Comparison of ENCODE assay signal across 10 mouse cellular contexts in the genomic region with DNA sequence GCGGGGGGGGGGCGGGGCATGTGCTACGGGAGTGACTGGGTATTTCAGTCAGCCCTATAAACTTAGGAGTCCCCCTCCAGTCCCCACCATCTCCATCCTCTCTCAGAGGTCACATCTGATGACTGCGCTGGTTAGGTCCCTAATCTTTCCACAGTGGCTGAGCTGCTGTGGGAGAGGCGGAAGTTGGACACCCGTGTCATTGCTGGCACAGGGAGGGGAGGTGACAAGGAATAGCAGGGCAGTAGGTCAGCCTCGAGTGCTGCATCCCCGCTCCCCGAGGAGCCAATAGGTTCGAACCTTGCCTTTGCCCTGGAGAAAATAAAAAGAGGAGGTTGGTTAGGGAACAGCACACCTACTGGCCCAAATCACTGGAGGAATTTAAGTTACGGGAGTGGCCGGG. TPM values are rescaled to one million over a fixed set of nuclear protein-coding genes. Genes with fewer than 3 reads are reported as not detected.
DNase-seq lines count a peak whose midpoint lies in the region; ATAC-seq and TF ChIP-seq lines count a peak whose summit lies in the region.
"Had no signal": no experiment of that assay in that cellular context is flagged by ENCODE, and none has a peak within 500 bp of the region (broad histone marks: within the 10 kb centered on the region; RNA-seq: fewer than 3 reads in every experiment).

No protein-coding gene starts in this region.

- no peak for TF ChIP-seq EP300 in stomach, postnatal 0 days (optimal IDR thresholded peaks at IDR 0.05)

- WGBS in hindbrain, embryonic 12.5 days: 38% methylated on average over 12 of the region's 12 CpGs
- 37% methylated on average over 11 of the region's 12 CpGs for WGBS in hindbrain, embryonic 14.5 days
- 26% methylated on average over 12 of the region's 12 CpGs for WGBS in stomach, embryonic 16.5 days
- WGBS in stomach, postnatal 0 days: 31% methylated on average over 12 of the region's 12 CpGs
- 25% methylated on average over 12 of the region's 12 CpGs for WGBS in limb, embryonic 11.5 days

- no peak for DNase-seq in hindbrain, embryonic 14.5 days (ENCODE audit: low spot score)
- DNase-seq in stomach, postnatal 0 days (ENCODE audit: low spot score): no peak
- no peak for DNase-seq in limb, embryonic 11.5 days (ENCODE audit: low spot score)
- DNase-seq in adrenal gland, postnatal 36 days: no peak
- no peak for DNase-seq in c-Kit-positive CD71-positive TER-119-positive erythroid progenitor cells, embryonic 14.5 days (ENCODE audit: low spot score)
- DNase-seq: right cerebral cortex, postnatal 4 days; thymus, postnatal 36 days had no signal

- no peak for ATAC-seq in hindbrain, embryonic 12.5 days (ENCODE audit: low FRiP score)
- no peak for ATAC-seq in hindbrain, embryonic 14.5 days (ENCODE audit: low FRiP score)
- no peak for ATAC-seq in stomach, embryonic 16.5 days (ENCODE audit: insufficient read depth, low FRiP score)
- no peak for ATAC-seq in stomach, postnatal 0 days (ENCODE audit: low FRiP score, low TSS enrichment)
- no peak for ATAC-seq in limb, embryonic 11.5 days (ENCODE audit: insufficient number of reproducible peaks, low FRiP score, low TSS enrichment, low read depth)

- no peak overlapping the region for H3K27ac ChIP-seq in hindbrain, embryonic 12.5 days
- H3K27ac ChIP-seq in hindbrain, embryonic 14.5 days: no peak overlapping the region
- no peak overlapping the region; the same call in 1 of the 2 replicates for H3K27ac ChIP-seq in stomach, embryonic 16.5 days (ENCODE audit: low read length)
- H3K27ac ChIP-seq in stomach, postnatal 0 days (replicated peaks): no peak overlapping the region
- no peak overlapping the region for H3K27ac ChIP-seq in limb, embryonic 11.5 days (replicated peaks; ENCODE audit: low read depth, low read length)

- peak overlapping the region; percentile 15; the same call in 1 of the 2 replicates for H3K4me2 ChIP-seq in hindbrain, embryonic 12.5 days (replicated peaks)
- H3K4me2 ChIP-seq in hindbrain, embryonic 14.5 days (replicated peaks): no peak overlapping the region; the same call in 1 of the 2 replicates
- 0 out of 2 replicates have a peak overlapping the region, but pooled peaks have one; percentile 26 for H3K4me2 ChIP-seq in stomach, embryonic 16.5 days (ENCODE audit: low read depth, low read length)
- no peak overlapping the region for H3K4me2 ChIP-seq in stomach, postnatal 0 days (replicated peaks; ENCODE audit: low read depth)
- H3K4me2 ChIP-seq in limb, embryonic 11.5 days (ENCODE audit: low read depth, severe bottlenecking): no peak overlapping the region

- H3K9ac ChIP-seq in hindbrain, embryonic 12.5 days: no peak overlapping the region; the same call in 1 of the 2 replicates
- H3K9ac ChIP-seq in hindbrain, embryonic 14.5 days: no peak overlapping the region
- H3K9ac ChIP-seq in stomach, embryonic 16.5 days (ENCODE audit: low read length): no peak overlapping the region
- H3K9ac ChIP-seq in stomach, postnatal 0 days (ENCODE audit: low read length): no peak overlapping the region
- 0 out of 2 replicates have a peak overlapping the region, but pooled peaks have one; percentile 7 for H3K9ac ChIP-seq in limb, embryonic 11.5 days (ENCODE audit: low read length)

- H3K9me3 ChIP-seq in hindbrain, embryonic 12.5 days (replicated peaks): no peaks in the 10 kb centered on the region
- no peaks in the 10 kb centered on the region for H3K9me3 ChIP-seq in hindbrain, embryonic 14.5 days (ENCODE audit: control insufficient read depth, low read length)
- H3K9me3 ChIP-seq in stomach, embryonic 16.5 days (replicated peaks; ENCODE audit: control insufficient read depth, low read length): no peaks in the 10 kb centered on the region
- no peaks in the 10 kb centered on the region for H3K9me3 ChIP-seq in stomach, postnatal 0 days (ENCODE audit: control insufficient read depth, low read length)
- H3K9me3 ChIP-seq in limb, embryonic 11.5 days (ENCODE audit: control insufficient read depth, low read length): no peaks in the 10 kb centered on the region

- H3K36me3 ChIP-seq in hindbrain, embryonic 12.5 days: no peaks in the 10 kb centered on the region
- no peaks in the 10 kb centered on the region for H3K36me3 ChIP-seq in hindbrain, embryonic 14.5 days (replicated peaks; ENCODE audit: control insufficient read depth, insufficient read depth)
- H3K36me3 ChIP-seq in stomach, embryonic 16.5 days (ENCODE audit: control insufficient read depth, insufficient read depth, low read length): no peaks in the 10 kb centered on the region
- no peaks in the 10 kb centered on the region for H3K36me3 ChIP-seq in stomach, postnatal 0 days (ENCODE audit: control insufficient read depth, insufficient read depth, low read length)
- H3K36me3 ChIP-seq in limb, embryonic 11.5 days (ENCODE audit: control insufficient read depth, insufficient read depth, low read length): no peaks in the 10 kb centered on the region

- H3K27me3 ChIP-seq in hindbrain, embryonic 12.5 days: no peaks in the 10 kb centered on the region
- H3K27me3 ChIP-seq in hindbrain, embryonic 14.5 days (ENCODE audit: control insufficient read depth, insufficient read depth, low read length): no peaks in the 10 kb centered on the region
- no peaks in the 10 kb centered on the region for H3K27me3 ChIP-seq in stomach, embryonic 16.5 days (ENCODE audit: control insufficient read depth, insufficient read depth, low read length)
- H3K27me3 ChIP-seq in stomach, postnatal 0 days (ENCODE audit: control insufficient read depth, insufficient read depth, low read length): no peaks in the 10 kb centered on the region
- no peaks in the 10 kb centered on the region for H3K27me3 ChIP-seq in limb, embryonic 11.5 days (ENCODE audit: control insufficient read depth, insufficient read depth, low read length)

- peaks cover 11% of the 10 kb centered on the region for H3K4me1 ChIP-seq in hindbrain, embryonic 12.5 days
- H3K4me1 ChIP-seq in hindbrain, embryonic 14.5 days (replicated peaks; ENCODE audit: control insufficient read depth, insufficient read depth, low read length): peaks cover 10% of the 10 kb centered on the region
- H3K4me1 ChIP-seq in stomach, embryonic 16.5 days (ENCODE audit: control insufficient read depth, insufficient read depth, low read length): peaks cover 9% of the 10 kb centered on the region
- peaks cover under 1% of the 10 kb centered on the region; the same call in 1 of the 2 replicates for H3K4me1 ChIP-seq in stomach, postnatal 0 days (replicated peaks; ENCODE audit: control insufficient read depth, insufficient read depth)
- H3K4me1 ChIP-seq in limb, embryonic 11.5 days (ENCODE audit: control insufficient read depth, insufficient read depth, low read length): peaks cover 6% of the 10 kb centered on the region; the same call in 1 of the 2 replicates

- H3K4me3 ChIP-seq in hindbrain, embryonic 12.5 days: no peak overlapping the region
- H3K4me3 ChIP-seq in hindbrain, embryonic 14.5 days (replicated peaks; ENCODE audit: low read length): no peak overlapping the region
- no peak overlapping the region for H3K4me3 ChIP-seq in stomach, embryonic 16.5 days (replicated peaks; ENCODE audit: low read length)
- H3K4me3 ChIP-seq in stomach, postnatal 0 days (ENCODE audit: low read depth, low read length): no peak overlapping the region
- H3K4me3 ChIP-seq in limb, embryonic 11.5 days (ENCODE audit: low read depth, low read length): no peak overlapping the region

- TF ChIP-seq CTCF in stomach, postnatal 0 days (IDR thresholded peaks at IDR 0.05; ENCODE audit: low read depth): no peak

RNA-seq across cellular contexts. Expression of a gene that starts 14.8 kb away (rescaled TPM):
- polyA plus RNA-seq in hindbrain, embryonic 12.5 days (2016; fragmentation: Nextera tagmentation; extraction: Ambion mirVana): 3.8 and 4.1 TPM in 2 replicates
- 2.8 and 4.0 TPM in 2 replicates for polyA plus RNA-seq in hindbrain, embryonic 14.5 days (2014; fragmentation: Nextera tagmentation; extraction: Ambion mirVana)
- 5.9 and 6.4 TPM in 2 replicates for polyA plus RNA-seq in stomach, embryonic 16.5 days (2015; fragmentation: Nextera tagmentation; extraction: Ambion mirVana)
- polyA plus RNA-seq in stomach, postnatal 0 days (2015; fragmentation: Nextera tagmentation; extraction: Ambion mirVana): 3.0 and 3.6 TPM in 2 replicates
- 2.0 and 2.3 TPM in 2 replicates for polyA plus RNA-seq in limb, embryonic 11.5 days (2014; fragmentation: Nextera tagmentation; extraction: Ambion mirVana)
- 100 to 1,000 TPM; 203 to 287 TPM for total RNA-seq in adrenal gland, postnatal 36 days (2021)
- total RNA-seq: monocyte, adult 5-6 weeks had no signal

RNA-seq across cellular contexts. Expression of a gene that starts 17.5 kb away (rescaled TPM):
- polyA plus RNA-seq in hindbrain, embryonic 12.5 days (2016; fragmentation: Nextera tagmentation; extraction: Ambion mirVana): 40.5 and 44.3 TPM in 2 replicates
- polyA plus RNA-seq in hindbrain, embryonic 14.5 days (2014; fragmentation: Nextera tagmentation; extraction: Ambion mirVana): 32.2 and 36.0 TPM in 2 replicates
- polyA plus RNA-seq in stomach, embryonic 16.5 days (2015; fragmentation: Nextera tagmentation; extraction: Ambion mirVana): 22.4 and 23.0 TPM in 2 replicates
- 9.2 and 9.7 TPM in 2 replicates for polyA plus RNA-seq in stomach, postnatal 0 days (2015; fragmentation: Nextera tagmentation; extraction: Ambion mirVana)
- polyA plus RNA-seq in limb, embryonic 11.5 days (2014; fragmentation: Nextera tagmentation; extraction: Ambion mirVana): 47.2 and 56.7 TPM in 2 replicates
- 10 to 100 TPM; 79.4 to 89.6 TPM for total RNA-seq in adrenal gland, postnatal 36 days (2021)

RNA-seq across cellular contexts. Expression of a gene that starts 25.1 kb away (rescaled TPM):
- 292 and 310 TPM in 2 replicates for polyA plus RNA-seq in hindbrain, embryonic 12.5 days (2016; fragmentation: Nextera tagmentation; extraction: Ambion mirVana)
- polyA plus RNA-seq in hindbrain, embryonic 14.5 days (2014; fragmentation: Nextera tagmentation; extraction: Ambion mirVana): 228 and 235 TPM in 2 replicates
- polyA plus RNA-seq in stomach, embryonic 16.5 days (2015; fragmentation: Nextera tagmentation; extraction: Ambion mirVana): 137 and 147 TPM in 2 replicates
- polyA plus RNA-seq in stomach, postnatal 0 days (2015; fragmentation: Nextera tagmentation; extraction: Ambion mirVana): 55.9 and 57.6 TPM in 2 replicates
- 377 and 385 TPM in 2 replicates for polyA plus RNA-seq in limb, embryonic 11.5 days (2014; fragmentation: Nextera tagmentation; extraction: Ambion mirVana)
- 10 to 100 TPM; 56.9 to 63.7 TPM for total RNA-seq in adrenal gland, postnatal 36 days (2021)

RNA-seq across cellular contexts. Expression of a gene that starts 40.0 kb away (rescaled TPM):
- 80.6 and 89.5 TPM in 2 replicates for polyA plus RNA-seq in hindbrain, embryonic 12.5 days (2016; fragmentation: Nextera tagmentation; extraction: Ambion mirVana)
- 86.8 and 94.0 TPM in 2 replicates for polyA plus RNA-seq in hindbrain, embryonic 14.5 days (2014; fragmentation: Nextera tagmentation; extraction: Ambion mirVana)
- polyA plus RNA-seq in stomach, embryonic 16.5 days (2015; fragmentation: Nextera tagmentation; extraction: Ambion mirVana): 77.5 and 79.1 TPM in 2 replicates
- 63.4 and 68.2 TPM in 2 replicates for polyA plus RNA-seq in stomach, postnatal 0 days (2015; fragmentation: Nextera tagmentation; extraction: Ambion mirVana)
- 60.5 and 63.6 TPM in 2 replicates for polyA plus RNA-seq in limb, embryonic 11.5 days (2014; fragmentation: Nextera tagmentation; extraction: Ambion mirVana)
- 10 to 100 TPM; 53.3 to 79.3 TPM for total RNA-seq in adrenal gland, postnatal 36 days (2021)

RNA-seq across cellular contexts. Expression of a gene that starts 58.4 kb away (rescaled TPM):
- polyA plus RNA-seq in hindbrain, embryonic 12.5 days (2016; fragmentation: Nextera tagmentation; extraction: Ambion mirVana): 203 and 218 TPM in 2 replicates
- polyA plus RNA-seq in hindbrain, embryonic 14.5 days (2014; fragmentation: Nextera tagmentation; extraction: Ambion mirVana): 122 and 126 TPM in 2 replicates
- polyA plus RNA-seq in stomach, embryonic 16.5 days (2015; fragmentation: Nextera tagmentation; extraction: Ambion mirVana): 92.7 and 105 TPM in 2 replicates
- 72.2 and 74.2 TPM in 2 replicates for polyA plus RNA-seq in stomach, postnatal 0 days (2015; fragmentation: Nextera tagmentation; extraction: Ambion mirVana)
- polyA plus RNA-seq in limb, embryonic 11.5 days (2014; fragmentation: Nextera tagmentation; extraction: Ambion mirVana): 125 and 129 TPM in 2 replicates
- 100 to 1,000 TPM; 115 to 125 TPM for total RNA-seq in adrenal gland, postnatal 36 days (2021)

Comparison
In these comparisons a context has a peak if more than half of its experiments do, and no peak if none do; other contexts are left out.
1. H3K4me2 ChIP-seq: peak in hindbrain, embryonic 12.5 days (single experiment) and stomach, embryonic 16.5 days (single experiment); none in hindbrain, embryonic 14.5 days (single experiment), stomach, postnatal 0 days (single experiment) and limb, embryonic 11.5 days (single experiment).